Mouse (Mus musculus) spleen, adult 2 months (tissue): Measurements from ENCODE around the gene Car9. TPM values are rescaled to one million over a fixed set of nuclear protein-coding genes. Genes with fewer than 3 reads are reported as not detected.

Source experiments
- DNase-seq, 2 experiments: peaks; one replicate each; pipeline versions ENCODE4 v3.0.0 to v3.0.0-alpha.2; 2012 to 2021; ENCODE audit warnings: low spot score in 2 of 2, low read depth in 1 of 2
- H3K27ac ChIP-seq: fragments of 200-500 bp; 2 replicates; pipeline ENCODE4 v1.5.1; 2012; ENCODE audit warnings: low read length, inconsistent platforms; ENCODE audit not compliant: insufficient read depth
- H3K27me3 ChIP-seq: fragments of 200-500 bp; 2 replicates; pipeline ENCODE4 v1.6.1; 2012; ENCODE audit warnings: mild to moderate bottlenecking, moderate library complexity, low read length, inconsistent platforms; ENCODE audit not compliant: control insufficient read depth, insufficient read depth
- H3K36me3 ChIP-seq: fragments of 200-500 bp; 2 replicates; pipeline ENCODE4 v1.6.1; 2012; ENCODE audit warnings: mild to moderate bottlenecking, low read length, inconsistent platforms; ENCODE audit not compliant: control insufficient read depth, insufficient read depth
- H3K4me1 ChIP-seq: fragments of 200-500 bp; 2 replicates; pipeline ENCODE4 v1.6.1; 2011; ENCODE audit warnings: inconsistent platforms; ENCODE audit not compliant: control insufficient read depth, insufficient read depth, insufficient read length
- H3K4me3 ChIP-seq: fragments of 200-500 bp; 2 replicates; pipeline ENCODE4 v1.5.1; 2011; ENCODE audit warnings: mild to moderate bottlenecking, inconsistent platforms; ENCODE audit not compliant: insufficient read depth, insufficient read length; ENCODE audit errors: extremely low read depth
- CTCF ChIP-seq: fragments of 200-500 bp; IDR thresholded peaks from 2 replicates; pipeline ENCODE4 v1.5.1; 2011; ENCODE audit warnings: mild to moderate bottlenecking, inconsistent platforms; ENCODE audit not compliant: insufficient read depth, insufficient read length, insufficient replicate concordance; ENCODE audit errors: extremely low read depth
- POLR2A ChIP-seq: fragments of 200-500 bp; IDR thresholded peaks from 2 replicates; pipeline ENCODE4 v1.6.1; 2011; ENCODE audit warnings: low read depth, low read length, inconsistent platforms
- WGBS: fragments of 180-500 bp; shearing (Covaris S2); methylation state at CpG from one replicate; pipeline ENCODE4 v1.1.7; 2018; 5-methylcytosine and 5-hydroxymethylcytosine counted together
- polyA plus RNA-seq: library from polyadenylated mRNA; depleted of rRNA; stranded (reverse); fragments of >200 nt; gene quantifications from 2 replicates; pipeline ENCODE4 v1.2.3, GENCODE M21; 2012

Gene Car9
- polyA plus RNA-seq, 1 experiment = 2.0 TPM

DNA sequence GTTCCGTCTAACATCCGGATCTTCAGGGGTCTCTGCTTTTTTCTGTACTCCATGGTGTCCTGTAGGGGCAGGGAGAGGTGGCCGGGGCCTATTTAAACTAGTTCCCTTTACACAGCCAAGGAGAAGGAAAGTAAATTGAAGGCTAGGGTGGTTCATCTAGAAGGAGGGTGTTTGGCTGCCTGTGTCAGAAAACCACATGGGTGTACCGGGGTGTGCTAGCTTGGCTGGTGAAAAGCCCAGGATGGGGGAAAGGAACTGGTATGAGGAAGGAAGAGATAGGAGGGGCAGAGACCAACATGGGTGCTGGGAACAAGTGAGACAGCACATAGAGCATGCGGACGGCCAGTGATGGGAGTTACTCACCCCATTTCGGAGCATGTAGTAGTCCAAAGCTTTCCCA, 49.2 kb downstream of the Car9 start:
- DNase-seq = no peak
- Histone ChIP-seq H3K4me1 (peaks cover 21% of the 10 kb centered on the region; the same call in 1 of the 2 replicates), H3K27ac (no peak overlapping the region), H3K27me3 (no peaks in the 10 kb centered on the region), H3K4me3 (no peak overlapping the region), H3K36me3 (peaks cover 48% of the 10 kb centered on the region)
- TF ChIP-seq CTCF = no peak
- TF ChIP-seq POLR2A = no peak
- 79% methylated on average over 7 of the region's 7 CpGs for WGBS

- Histone ChIP-seq H3K27ac (peak overlapping the region; percentile 77), H3K27me3 (no peaks in the 10 kb centered on the region), H3K36me3 (peaks cover 32% of the 10 kb centered on the region), H3K4me1 (peaks cover 22% of the 10 kb centered on the region; the same call in 1 of the 2 replicates), H3K4me3 (peak overlapping the region; percentile 7; the same call in 1 of the 2 replicates)
- DNase-seq = no peak
- TF ChIP-seq CTCF = no peak
- no peak for TF ChIP-seq POLR2A
- 18% methylated on average over 5 of the region's 5 CpGs for WGBS
Observed at GRCm38 (mm10) chr4:43558028-43558630, 51.4 kb downstream of the Car9 start.

- peak; percentile 23 to 71 for DNase-seq
- 9% methylated on average over 13 of the region's 13 CpGs for WGBS
- peaks cover 26% of the 10 kb centered on the region for H3K36me3 ChIP-seq
Observed at GRCm38 (mm10) chr4:43558631-43559356, 52.0 kb downstream of the Car9 start.

GRCm38 (mm10) chr4:43559519-43560242, 52.9 kb downstream of the Car9 start:
- TF ChIP-seq CTCF = no peak
- no peak for TF ChIP-seq POLR2A
- peak overlapping the region; percentile 76 for H3K27ac ChIP-seq
- peak overlapping the region; percentile 64; the same call in 1 of the 2 replicates for H3K4me3 ChIP-seq
- H3K36me3 ChIP-seq = peaks cover 18% of the 10 kb centered on the region
- DNase-seq = no peak
- H3K4me1 ChIP-seq = peaks cover 25% of the 10 kb centered on the region; the same call in 1 of the 2 replicates
- H3K27me3 ChIP-seq = no peaks in the 10 kb centered on the region
- 19% methylated on average over 13 of the region's 13 CpGs for WGBS

More at GRCm38 (mm10) chr4:43558631-43559356, 52.0 kb downstream of the Car9 start:
- peak overlapping the region; percentile 77 for H3K27ac ChIP-seq
- no peak for TF ChIP-seq CTCF
- TF ChIP-seq POLR2A = no peak
- H3K27me3 ChIP-seq = no peaks in the 10 kb centered on the region
- H3K4me1 ChIP-seq = peaks cover 25% of the 10 kb centered on the region; the same call in 1 of the 2 replicates
- H3K4me3 ChIP-seq = peak overlapping the region; percentile 32; the same call in 1 of the 2 replicates

GRCm38 (mm10) chr4:43560243-43560611, 53.5 kb downstream of the Car9 start:
- Histone ChIP-seq H3K4me1 (peaks cover 25% of the 10 kb centered on the region; the same call in 1 of the 2 replicates), H3K36me3 (peaks cover 14% of the 10 kb centered on the region), H3K4me3 (peak overlapping the region; percentile 64), H3K27me3 (no peaks in the 10 kb centered on the region), H3K27ac (peak overlapping the region; percentile 76)
- TF ChIP-seq POLR2A (no peak), CTCF (no peak)
- DNase-seq = peak in 1 of 2 experiments; percentile 42
- WGBS = 2% methylated on average over 6 of the region's 6 CpGs

DNA sequence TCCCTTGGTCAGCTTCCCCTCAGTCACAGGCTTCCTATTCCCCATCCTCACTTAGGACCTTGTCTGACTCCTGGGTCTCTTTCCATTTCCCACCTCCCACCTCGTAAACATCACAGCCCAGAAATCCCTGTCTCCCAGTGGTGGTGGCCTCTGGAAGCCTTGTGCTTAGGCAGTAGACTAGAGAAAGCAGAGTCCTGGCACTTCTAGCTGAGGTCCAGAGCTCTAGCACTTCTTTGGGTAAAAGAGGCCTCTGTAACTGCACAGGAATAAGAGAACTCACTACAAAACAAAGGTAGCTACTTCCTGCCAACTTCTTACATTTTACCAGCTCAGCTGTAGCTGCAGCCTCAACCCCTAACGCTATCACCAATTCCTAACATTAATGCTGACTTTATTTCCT, 54.2 kb downstream of the Car9 start:
- peaks cover 25% of the 10 kb centered on the region; the same call in 1 of the 2 replicates for H3K4me1 ChIP-seq
- TF ChIP-seq CTCF (no peak), POLR2A (no peak)
- H3K4me3 ChIP-seq = peak overlapping the region; percentile 64
- DNase-seq = no peak
- no peaks in the 10 kb centered on the region for H3K27me3 ChIP-seq
- H3K36me3 ChIP-seq = peaks cover 13% of the 10 kb centered on the region
- WGBS = 4% methylated on average over 2 of the region's 2 CpGs
- H3K27ac ChIP-seq = peak overlapping the region; percentile 91
